Mouse (Mus musculus): ENCODE measurements around the gene Krtap9-3. TPM values are rescaled to one million over a fixed set of nuclear protein-coding genes. Genes with fewer than 3 reads are reported as not detected.
"Not testable (repeated sequence)": the region's sequence is repeated elsewhere in the genome, so short reads cannot be mapped to it uniquely, and the experiment has no call there.

The Krtap9-3 gene
- polyA plus RNA-seq, 1 experiment from 2014 or later, result not detected

- not testable (repeated sequence) for H3K36me3 ChIP-seq (ENCODE audit: poor library complexity, severe bottlenecking); H3K4me2 ChIP-seq; H3K9ac ChIP-seq; H3K4me3 ChIP-seq; H3K27me3 ChIP-seq; H3K4me1 ChIP-seq; ATAC-seq; H3K27ac ChIP-seq; H3K9me3 ChIP-seq (replicated peaks)
- WGBS, result 68% methylated on average over 1 of the region's 2 CpGs
Observed at GRCm38 (mm10) chr11:99610089-99610488, 12.2 kb upstream of the Krtap9-3 start, which contains the start of gene Gm11937. TSS of gene Gm11937 (minus strand) at chr11:99610189.

- Histone ChIP-seq H3K27ac (no peak overlapping the region), H3K9me3 (replicated peaks) (no peaks in the 10 kb centered on the region), H3K36me3 (ENCODE audit: poor library complexity, severe bottlenecking) (no peaks in the 10 kb centered on the region), H3K9ac (no peak overlapping the region), H3K4me3 (no peak overlapping the region), H3K27me3 (no peaks in the 10 kb centered on the region), H3K4me1 (no peaks in the 10 kb centered on the region), H3K4me2 (no peak overlapping the region)
- no peak for ATAC-seq
- WGBS, result 60% methylated on average over 1 of the region's 1 CpGs
Observed at GRCm38 (mm10) chr11:99609126-99609525, 11.2 kb upstream of the Krtap9-3 start.

DNA sequence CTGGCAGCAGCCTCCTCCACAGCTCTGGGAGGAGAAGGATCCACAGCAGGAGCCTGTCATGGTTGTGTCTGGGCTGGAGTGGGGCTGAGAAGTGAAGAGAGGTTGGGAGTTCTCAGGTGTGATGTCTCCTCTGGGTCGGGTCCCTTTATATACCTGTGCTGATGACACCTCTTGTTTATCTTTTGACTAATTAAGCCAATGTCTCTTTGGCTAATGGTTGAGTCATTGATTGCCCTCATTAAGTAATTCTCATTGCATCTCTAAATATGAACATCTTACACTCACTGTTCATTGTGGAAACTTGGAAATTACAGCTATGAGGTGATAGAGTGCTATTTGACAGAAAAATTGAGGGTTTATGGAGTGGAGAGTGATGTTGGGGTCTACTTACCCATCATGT, 5.3 kb upstream of the Krtap9-3 start, which contains the start of gene Gm11938:
TSS of gene Gm11938 (minus strand) at position 101 of the 400 bp plus-strand sequence.
- WGBS, result 71% methylated on average over 1 of the region's 1 CpGs
- ATAC-seq, result not testable (repeated sequence)

GRCm38 (mm10) chr11:99590981-99591380, 6.9 kb downstream of the Krtap9-3 start, which contains the start of gene Krtap1-3:
TSS of gene Krtap1-3 (minus strand) at chr11:99591339.
- H3K27me3 ChIP-seq, result no peaks in the 10 kb centered on the region
- ATAC-seq, result no peak
- H3K4me3 ChIP-seq, result no peak within 1 kb of the TSS
- H3K36me3 ChIP-seq (ENCODE audit: poor library complexity, severe bottlenecking), result no peaks in the 10 kb centered on the region
- no peaks in the 10 kb centered on the region for H3K9me3 ChIP-seq (replicated peaks)
- no peak within 1 kb of the TSS for H3K27ac ChIP-seq
- no peak within 1 kb of the TSS for H3K4me2 ChIP-seq
- WGBS, result 90% methylated on average over 6 of the region's 6 CpGs
- H3K9ac ChIP-seq, result no peak within 1 kb of the TSS
- no peaks in the 10 kb centered on the region for H3K4me1 ChIP-seq

More for the DNA sequence above, 5.3 kb upstream of the Krtap9-3 start, which contains the start of gene Gm11938:
- not testable (repeated sequence) for H3K27ac ChIP-seq; H3K4me2 ChIP-seq; H3K27me3 ChIP-seq; H3K4me1 ChIP-seq; H3K36me3 ChIP-seq (ENCODE audit: poor library complexity, severe bottlenecking); H3K9me3 ChIP-seq (replicated peaks); H3K9ac ChIP-seq; H3K4me3 ChIP-seq

DNA sequence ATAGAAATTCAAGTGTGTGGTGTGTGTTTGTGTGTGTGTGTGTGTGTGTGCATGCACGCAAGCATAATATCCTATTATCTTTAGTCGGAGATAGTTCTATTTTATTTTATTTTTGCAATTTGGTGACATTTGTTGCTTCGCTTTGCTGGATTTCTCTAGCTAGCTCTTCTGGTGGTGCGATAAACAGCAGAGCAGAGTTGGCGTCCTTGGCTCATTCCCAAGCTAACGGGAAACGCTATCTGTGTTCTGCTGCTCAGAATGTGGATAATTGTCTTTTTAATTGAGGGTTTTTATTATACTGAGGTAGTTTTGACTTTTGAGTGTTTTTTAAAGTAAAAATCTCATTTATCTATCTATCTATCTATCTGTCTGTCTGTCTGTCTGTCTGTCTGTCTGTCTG, 12.8 kb downstream of the Krtap9-3 start:
- no peaks in the 10 kb centered on the region for H3K9me3 ChIP-seq (replicated peaks)
- ATAC-seq, result no peak
- 85% methylated on average over 7 of the region's 7 CpGs for WGBS
- no peaks in the 10 kb centered on the region for H3K27me3 ChIP-seq
- H3K9ac ChIP-seq, result no peak overlapping the region
- H3K4me2 ChIP-seq, result no peak overlapping the region
- no peaks in the 10 kb centered on the region for H3K36me3 ChIP-seq (ENCODE audit: poor library complexity, severe bottlenecking)
- H3K4me3 ChIP-seq, result no peak overlapping the region
- H3K27ac ChIP-seq, result no peak overlapping the region
- H3K4me1 ChIP-seq, result no peaks in the 10 kb centered on the region

- H3K4me3 ChIP-seq, result no peak within 1 kb of the TSS
- 93% methylated on average over 5 of the region's 5 CpGs for WGBS
- H3K4me2 ChIP-seq, result no peak within 1 kb of the TSS
- H3K9ac ChIP-seq, result no peak within 1 kb of the TSS
- no peaks in the 10 kb centered on the region for H3K4me1 ChIP-seq
- H3K27me3 ChIP-seq, result no peaks in the 10 kb centered on the region
- ATAC-seq, result no peak
- no peaks in the 10 kb centered on the region for H3K9me3 ChIP-seq (replicated peaks)
- H3K36me3 ChIP-seq (ENCODE audit: poor library complexity, severe bottlenecking), result no peaks in the 10 kb centered on the region
- H3K27ac ChIP-seq, result no peak within 1 kb of the TSS
Observed at GRCm38 (mm10) chr11:99583245-99583704, 14.6 kb downstream of the Krtap9-3 start, which contains the start of gene Krtap1-4. TSS of gene Krtap1-4 (minus strand) at chr11:99583654.

DNA sequence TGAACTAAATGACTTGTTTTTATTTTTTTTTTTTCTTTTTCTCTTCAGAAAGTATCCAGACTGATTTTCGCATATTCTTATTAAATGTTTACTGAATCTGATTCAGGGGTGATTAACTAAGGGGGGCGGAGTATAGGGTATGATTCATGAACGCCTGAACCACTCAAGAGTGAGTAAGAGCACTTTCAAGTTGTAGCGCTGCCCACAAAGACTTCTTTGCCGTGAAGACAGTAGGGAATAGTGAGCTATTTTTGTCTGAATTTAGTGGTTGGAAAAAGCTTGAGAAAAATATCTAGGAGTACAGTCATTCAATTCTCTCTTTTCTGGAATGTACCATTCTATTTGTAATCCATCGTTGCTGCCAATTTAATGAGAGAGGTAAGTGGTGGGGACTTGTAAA, 16.3 kb downstream of the Krtap9-3 start:
- WGBS, result 80% methylated on average over 6 of the region's 6 CpGs
- Histone ChIP-seq H3K27me3 (no peaks in the 10 kb centered on the region), H3K4me2 (no peak overlapping the region), H3K9ac (no peak overlapping the region), H3K27ac (no peak overlapping the region), H3K9me3 (replicated peaks) (no peaks in the 10 kb centered on the region), H3K4me1 (no peaks in the 10 kb centered on the region), H3K4me3 (no peak overlapping the region), H3K36me3 (ENCODE audit: poor library complexity, severe bottlenecking) (no peaks in the 10 kb centered on the region)
- ATAC-seq, result no peak

GRCm38 (mm10) chr11:99581051-99581450, 16.9 kb downstream of the Krtap9-3 start:
- H3K27me3 ChIP-seq, result no peaks in the 10 kb centered on the region
- H3K9me3 ChIP-seq (replicated peaks), result no peaks in the 10 kb centered on the region
- no peak overlapping the region for H3K4me3 ChIP-seq
- H3K9ac ChIP-seq, result no peak overlapping the region
- no peak overlapping the region for H3K27ac ChIP-seq
- H3K4me2 ChIP-seq, result no peak overlapping the region
- no peaks in the 10 kb centered on the region for H3K4me1 ChIP-seq
- ATAC-seq, result no peak
- WGBS, result 88% methylated on average over 5 of the region's 5 CpGs
- H3K36me3 ChIP-seq (ENCODE audit: poor library complexity, severe bottlenecking), result no peaks in the 10 kb centered on the region

GRCm38 (mm10) chr11:99580636-99581035, 17.3 kb downstream of the Krtap9-3 start, which contains the start of gene Krtap1-5:
TSS of gene Krtap1-5 (minus strand) at chr11:99581016.
- Histone ChIP-seq H3K27me3 (no peaks in the 10 kb centered on the region), H3K9ac (no peak within 1 kb of the TSS), H3K9me3 (replicated peaks) (no peaks in the 10 kb centered on the region), H3K4me1 (no peaks in the 10 kb centered on the region), H3K36me3 (ENCODE audit: poor library complexity, severe bottlenecking) (no peaks in the 10 kb centered on the region), H3K4me3 (no peak within 1 kb of the TSS), H3K4me2 (no peak within 1 kb of the TSS), H3K27ac (no peak within 1 kb of the TSS)
- no peak for ATAC-seq
- 89% methylated on average over 6 of the region's 6 CpGs for WGBS

DNA sequence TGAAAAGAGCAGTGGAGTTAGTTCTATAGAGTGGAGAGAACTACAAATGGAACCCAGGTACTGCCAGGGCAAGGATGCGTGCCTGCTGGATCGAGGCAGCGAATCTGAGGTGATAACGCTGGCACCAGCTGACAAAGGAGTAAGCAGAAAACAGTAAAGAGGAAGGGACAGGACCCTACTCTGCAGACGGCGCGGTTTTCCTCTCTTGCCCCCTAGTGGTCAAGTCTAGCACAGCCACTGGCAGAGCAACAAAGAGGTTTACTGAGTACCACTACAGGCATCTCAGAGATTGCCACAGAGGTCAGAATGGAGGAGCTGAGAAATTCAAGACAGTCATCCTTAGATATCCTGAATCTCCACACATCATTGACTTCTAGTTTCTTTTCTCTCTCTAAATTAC, 23.8 kb downstream of the Krtap9-3 start:
- 3% methylated on average over 7 of the region's 7 CpGs for WGBS
- Histone ChIP-seq H3K4me2 (peak overlapping the region; percentile 51), H3K27ac (no peak overlapping the region), H3K27me3 (no peaks in the 10 kb centered on the region), H3K4me1 (no peaks in the 10 kb centered on the region), H3K9ac (peak overlapping the region; percentile 53), H3K36me3 (ENCODE audit: poor library complexity, severe bottlenecking) (no peaks in the 10 kb centered on the region), H3K9me3 (replicated peaks) (no peaks in the 10 kb centered on the region), H3K4me3 (peak overlapping the region; percentile 21; the same call in 1 of the 2 replicates)
- peak; percentile 83 for ATAC-seq

- H3K9me3 ChIP-seq (replicated peaks), result no peaks in the 10 kb centered on the region
- WGBS, result 23% methylated on average over 4 of the region's 4 CpGs
- H3K9ac ChIP-seq, result no peak overlapping the region
- no peaks in the 10 kb centered on the region for H3K36me3 ChIP-seq (ENCODE audit: poor library complexity, severe bottlenecking)
- H3K4me3 ChIP-seq, result no peak overlapping the region
- no peaks in the 10 kb centered on the region for H3K27me3 ChIP-seq
- H3K4me2 ChIP-seq, result no peak overlapping the region
- H3K27ac ChIP-seq, result no peak overlapping the region
- H3K4me1 ChIP-seq, result no peaks in the 10 kb centered on the region
- ATAC-seq, result no peak
Observed at GRCm38 (mm10) chr11:99573164-99573563, 24.7 kb downstream of the Krtap9-3 start.

DNA sequence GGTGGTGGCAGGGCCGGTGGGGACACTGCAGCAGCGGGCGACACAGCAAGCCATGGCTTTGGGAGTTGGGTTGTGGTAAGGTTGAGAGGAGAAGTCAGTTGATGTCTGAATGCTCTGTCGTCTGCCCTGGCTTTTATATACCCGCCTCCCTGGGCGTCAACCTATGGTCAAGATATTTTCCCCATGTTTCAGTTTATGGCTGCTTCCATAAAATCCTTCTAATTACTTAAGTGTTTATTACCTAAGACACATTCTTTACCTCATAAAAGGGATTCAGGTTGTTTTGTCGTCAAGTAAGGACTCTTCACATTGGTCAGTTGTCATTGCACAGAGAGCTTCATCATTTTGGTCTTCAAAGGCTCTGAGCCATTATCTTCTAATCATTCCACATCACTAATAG, 31.4 kb downstream of the Krtap9-3 start, which contains the start of gene Krtap3-1:
TSS of gene Krtap3-1 (minus strand) at position 101 of the 400 bp plus-strand sequence.
- Histone ChIP-seq H3K27ac (no peak within 1 kb of the TSS), H3K4me2 (no peak within 1 kb of the TSS), H3K4me3 (no peak within 1 kb of the TSS), H3K4me1 (no peaks in the 10 kb centered on the region), H3K9ac (no peak within 1 kb of the TSS), H3K9me3 (replicated peaks) (no peaks in the 10 kb centered on the region), H3K27me3 (no peaks in the 10 kb centered on the region), H3K36me3 (ENCODE audit: poor library complexity, severe bottlenecking) (no peaks in the 10 kb centered on the region)
- WGBS, result 94% methylated on average over 7 of the region's 7 CpGs
- ATAC-seq, result no peak

GRCm38 (mm10) chr11:99562580-99562979, 35.3 kb downstream of the Krtap9-3 start:
- Histone ChIP-seq H3K9ac (no peak overlapping the region), H3K36me3 (ENCODE audit: poor library complexity, severe bottlenecking) (no peaks in the 10 kb centered on the region), H3K27me3 (no peaks in the 10 kb centered on the region), H3K27ac (no peak overlapping the region), H3K4me2 (no peak overlapping the region), H3K4me3 (no peak overlapping the region), H3K9me3 (replicated peaks) (no peaks in the 10 kb centered on the region), H3K4me1 (no peaks in the 10 kb centered on the region)
- ATAC-seq, result no peak
- 86% methylated on average over 6 of the region's 6 CpGs for WGBS

Measured in forebrain, embryonic 13.5 days (tissue).